Mouse (Mus musculus) colon, adult 2 months (tissue): ENCODE data around the gene Olfr418. TPM values are rescaled to one million over a fixed set of nuclear protein-coding genes. Genes with fewer than 3 reads are reported as not detected.

ENCODE experiments used
- polyA plus RNA-seq: library from polyadenylated mRNA; depleted of rRNA; stranded (reverse); fragments of >200 nt; gene quantifications from 2 replicates; pipeline ENCODE4 v1.2.3, GENCODE M21; 2012; rRNA removed

Olfr418 gene
- polyA plus RNA-seq, result not detected in 2 replicates

DNA sequence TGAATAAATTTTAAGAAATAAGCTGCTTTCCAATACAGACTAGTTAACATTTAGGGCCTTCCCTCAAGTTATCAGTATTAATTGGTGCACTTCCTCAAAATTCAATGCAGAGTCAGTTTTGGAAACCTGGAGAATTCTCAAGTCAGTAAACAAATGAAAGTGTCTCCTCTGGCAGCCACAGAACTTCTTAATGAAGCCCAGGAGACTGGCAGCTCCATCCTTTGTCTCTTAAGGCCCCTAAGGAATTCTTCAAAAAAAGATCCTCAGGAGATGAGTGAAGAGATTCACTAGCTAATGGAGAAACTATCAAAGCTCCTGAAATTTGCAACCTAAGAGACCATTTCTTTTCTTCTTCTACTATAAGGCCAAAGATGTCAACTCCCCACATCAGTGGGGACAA lies at the start of gene Olfr418:
Gene Olfr418, plus strand, starts transcription at position 301 of the 400 bp plus-strand sequence.

DNA sequence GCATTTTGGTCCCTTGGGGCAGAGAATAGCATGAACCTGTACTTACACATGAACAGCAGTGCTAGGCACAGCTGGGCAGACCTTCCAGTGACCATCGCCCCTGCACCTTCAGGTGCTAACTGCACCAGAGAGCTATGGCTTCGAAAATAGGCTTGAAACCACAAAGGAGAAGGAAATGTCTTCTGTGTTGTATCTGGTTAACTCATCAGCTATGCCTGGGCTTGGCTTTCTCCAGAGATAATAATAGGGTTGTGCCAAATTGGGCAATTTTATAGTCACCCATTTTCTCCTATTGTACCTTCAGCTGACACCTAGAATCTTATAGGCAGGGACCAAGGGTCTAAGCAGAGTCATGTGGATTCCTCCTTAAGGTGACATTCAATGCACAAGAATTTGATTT lies 38.7 kb upstream of the Olfr418 start, which contains the start of gene Fcer1a:
Gene Fcer1a, minus strand, starts transcription at position 134 of the 400 bp plus-strand sequence.

DNA sequence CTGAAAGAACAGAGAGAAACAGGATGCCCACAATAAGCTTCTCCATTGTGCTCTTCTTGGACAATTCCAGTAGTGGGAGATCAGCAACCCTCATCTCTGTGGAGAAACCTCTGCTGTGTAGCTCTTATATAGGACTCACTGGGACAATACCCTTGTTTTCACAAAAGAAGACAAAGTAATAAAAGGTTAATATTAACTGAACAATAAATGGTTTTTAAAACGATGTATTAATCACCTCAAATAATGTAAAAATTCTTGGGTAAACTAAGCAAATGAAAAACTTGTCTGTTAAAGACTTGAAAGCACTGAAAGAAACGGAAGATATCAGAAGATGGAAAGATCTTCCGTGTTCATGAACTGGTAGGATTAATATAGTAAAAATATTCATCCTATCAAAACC lies 11.9 kb downstream of the Olfr418 start, which contains the start of gene Mptx2:
Gene Mptx2, minus strand, starts transcription at position 101 of the 400 bp plus-strand sequence.

Other genes with a start within 250 kb of the Olfr418 start
- gene Olfr1408, start 128.6 kb upstream of the Olfr418 start, polyA plus RNA-seq, result not detected in 2 replicates
- gene Olfr1406, start 75.4 kb upstream of the Olfr418 start, polyA plus RNA-seq, result not detected in 2 replicates
- not detected in 2 replicates for gene Olfr218, start 68.2 kb upstream of the Olfr418 start, polyA plus RNA-seq
- gene Olfr1404, start 53.6 kb upstream of the Olfr418 start, polyA plus RNA-seq, result not detected in 2 replicates
- not detected in 2 replicates for gene Fcer1a, start 38.8 kb upstream of the Olfr418 start, polyA plus RNA-seq
- gene Mptx2, start 11.8 kb downstream of the Olfr418 start, polyA plus RNA-seq, result 0.23 and 5.5 TPM in 2 replicates
- 12.9 and 18.3 TPM in 2 replicates for gene Ackr1, start 67.7 kb downstream of the Olfr418 start, polyA plus RNA-seq
- gene Aim2, start 84.9 kb downstream of the Olfr418 start, polyA plus RNA-seq, result 9.1 and 10.1 TPM in 2 replicates
- gene Cadm3, start 101.7 kb downstream of the Olfr418 start, polyA plus RNA-seq, result 11.3 and 14.2 TPM in 2 replicates
- gene Ifi206, start 225.0 kb downstream of the Olfr418 start, polyA plus RNA-seq, result 0.20 and 0.25 TPM in 2 replicates